Mouse (Mus musculus): ENCODE data around the gene Sec22a.
A peak's percentile ranks its signal among the peaks of the same experiment; 100 is the strongest.

Gene Sec22a

GRCm38 (mm10) chr16:35319773-35320172, 43.9 kb downstream of the Sec22a start:
- no peak for TF ChIP-seq GATA4 (IDR thresholded peaks at IDR 0.05; ENCODE audit: insufficient replicate concordance, low read length)

GRCm38 (mm10) chr16:35319335-35319734, 44.4 kb downstream of the Sec22a start:
- no peak for TF ChIP-seq GATA4 (IDR thresholded peaks at IDR 0.05; ENCODE audit: insufficient replicate concordance, low read length)

- no peak for TF ChIP-seq GATA4 (IDR thresholded peaks at IDR 0.05; ENCODE audit: insufficient replicate concordance, low read length)
Measured at GRCm38 (mm10) chr16:35318397-35318796, 45.3 kb downstream of the Sec22a start.

GRCm38 (mm10) chr16:35317460-35317859, 46.3 kb downstream of the Sec22a start:
- no peak for TF ChIP-seq GATA4 (IDR thresholded peaks at IDR 0.05; ENCODE audit: insufficient replicate concordance, low read length)

GRCm38 (mm10) chr16:35316856-35317264, 46.9 kb downstream of the Sec22a start:
- TF ChIP-seq GATA4 (IDR thresholded peaks at IDR 0.05; ENCODE audit: insufficient replicate concordance, low read length), result no peak

GRCm38 (mm10) chr16:35315496-35315895, 48.2 kb downstream of the Sec22a start:
- peak; percentile 62; the same call in 1 of the 2 replicates for TF ChIP-seq GATA4 (IDR thresholded peaks at IDR 0.05; ENCODE audit: insufficient replicate concordance, low read length)

- TF ChIP-seq GATA4 (IDR thresholded peaks at IDR 0.05; ENCODE audit: insufficient replicate concordance, low read length), result no peak
Measured at GRCm38 (mm10) chr16:35311586-35311985, 52.1 kb downstream of the Sec22a start.

- no peak for TF ChIP-seq GATA4 (IDR thresholded peaks at IDR 0.05; ENCODE audit: insufficient replicate concordance, low read length)
Measured at GRCm38 (mm10) chr16:35310551-35311110, 53.1 kb downstream of the Sec22a start.

- TF ChIP-seq GATA4 (IDR thresholded peaks at IDR 0.05; ENCODE audit: insufficient replicate concordance, low read length), result no peak
Measured at GRCm38 (mm10) chr16:35309634-35310033, 54.1 kb downstream of the Sec22a start.

GRCm38 (mm10) chr16:35308486-35309143, 55.1 kb downstream of the Sec22a start:
- TF ChIP-seq GATA4 (IDR thresholded peaks at IDR 0.05; ENCODE audit: insufficient replicate concordance, low read length), result no peak

- TF ChIP-seq GATA4 (IDR thresholded peaks at IDR 0.05; ENCODE audit: insufficient replicate concordance, low read length), result no peak
Measured at GRCm38 (mm10) chr16:35308016-35308415, 55.7 kb downstream of the Sec22a start.

GRCm38 (mm10) chr16:35307331-35307730, 56.4 kb downstream of the Sec22a start:
- no peak for TF ChIP-seq GATA4 (IDR thresholded peaks at IDR 0.05; ENCODE audit: insufficient replicate concordance, low read length)

- no peak for TF ChIP-seq GATA4 (IDR thresholded peaks at IDR 0.05; ENCODE audit: insufficient replicate concordance, low read length)
Measured at GRCm38 (mm10) chr16:35306631-35307030, 57.1 kb downstream of the Sec22a start.

- TF ChIP-seq GATA4 (IDR thresholded peaks at IDR 0.05; ENCODE audit: insufficient replicate concordance, low read length), result no peak
Measured at GRCm38 (mm10) chr16:35305226-35305625, 58.5 kb downstream of the Sec22a start.

- TF ChIP-seq GATA4 (IDR thresholded peaks at IDR 0.05; ENCODE audit: insufficient replicate concordance, low read length), result no peak
Measured at GRCm38 (mm10) chr16:35304416-35304815, 59.3 kb downstream of the Sec22a start.

GRCm38 (mm10) chr16:35303721-35304120, 60.0 kb downstream of the Sec22a start:
- TF ChIP-seq GATA4 (IDR thresholded peaks at IDR 0.05; ENCODE audit: insufficient replicate concordance, low read length), result no peak

Data from liver, adult (tissue).